Mouse (Mus musculus) stomach, postnatal 0 days (tissue): Measurements from ENCODE around the gene AI413582.

Experiments used
- CTCF ChIP-seq: IDR thresholded peaks from 2 replicates; pipeline ENCODE4 v1.5.1; 2016; ENCODE audit warnings: antibody characterized with exemption, low read depth, mild to moderate bottlenecking, moderate library complexity
- EP300 ChIP-seq: optimal IDR thresholded peaks from 2 replicates; pipeline ENCODE3; 2016; ENCODE audit warnings: antibody characterized with exemption

DNA sequence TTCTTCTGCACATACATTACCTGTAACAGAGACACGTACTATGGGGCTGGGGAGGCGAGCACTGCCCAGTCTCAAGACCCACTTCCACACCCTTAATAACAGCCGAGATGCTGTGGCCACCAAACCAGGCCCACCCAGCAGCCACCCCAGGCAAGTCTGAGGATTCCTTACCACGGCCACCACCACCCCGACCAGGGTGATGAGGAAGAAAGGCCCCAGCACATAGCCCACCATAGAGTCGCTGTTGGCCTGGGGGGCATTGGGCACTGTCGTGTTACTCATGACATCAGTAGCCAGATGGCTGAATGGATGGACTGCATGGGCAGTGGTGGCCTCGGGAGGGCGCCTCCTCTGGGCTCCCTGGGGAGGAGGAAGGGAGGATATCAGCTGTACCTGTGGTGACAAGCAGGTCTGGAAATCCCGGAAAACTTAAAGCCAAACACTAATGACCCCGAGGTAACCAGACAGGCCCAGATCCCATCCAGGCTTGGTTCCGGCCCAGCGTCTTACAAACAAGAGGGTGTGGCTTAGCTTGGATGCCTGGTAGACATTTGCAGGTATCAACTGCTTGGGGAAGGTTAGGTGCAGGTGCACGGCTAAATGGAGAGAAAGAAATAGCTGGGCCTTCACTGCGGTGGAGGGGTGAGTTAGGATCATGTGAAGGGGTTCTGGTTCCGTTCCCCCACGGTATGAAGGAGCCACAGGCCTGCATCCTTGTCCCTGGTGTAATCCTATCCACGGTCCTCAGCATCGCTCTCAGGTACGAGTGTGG, 979 bp downstream of the AI413582 start:
- TF ChIP-seq CTCF, result peak; percentile 60
- no peak for TF ChIP-seq EP300
